Mouse (Mus musculus) right cerebral cortex, postnatal 36 days (tissue): ENCODE measurements around the gene Cyfip2.

Source experiments
- DNase-seq, 2 experiments: peaks; one replicate each; pipeline ENCODE4 v3.0.0; 2022; ENCODE audit warnings: low spot score in 2 of 2, mixed read lengths in 1 of 2

The Cyfip2 gene

GRCm38 (mm10) chr11:46235334-46235733, 77.3 kb downstream of the Cyfip2 start, which contains the start of gene Fndc9:
Gene Fndc9 (plus strand): TSS chr11:46235531.
- DNase-seq = peak; percentile 84 to 92

GRCm38 (mm10) chr11:46233966-46234365, 78.7 kb downstream of the Cyfip2 start:
- no peak for DNase-seq

- no peak for DNase-seq
Measured at GRCm38 (mm10) chr11:46232803-46233202, 79.9 kb downstream of the Cyfip2 start.

GRCm38 (mm10) chr11:46230184-46230583, 82.5 kb downstream of the Cyfip2 start:
- no peak for DNase-seq

GRCm38 (mm10) chr11:46225345-46225744, 87.3 kb downstream of the Cyfip2 start:
- no peak for DNase-seq

GRCm38 (mm10) chr11:46223575-46223974, 89.1 kb downstream of the Cyfip2 start:
- no peak for DNase-seq

GRCm38 (mm10) chr11:46220211-46220610, 92.4 kb downstream of the Cyfip2 start:
- DNase-seq = no peak

- DNase-seq = peak in 1 of 2 experiments; percentile 47
Measured at GRCm38 (mm10) chr11:46219380-46219779, 93.3 kb downstream of the Cyfip2 start.

GRCm38 (mm10) chr11:46218584-46218983, 94.1 kb downstream of the Cyfip2 start:
- DNase-seq = no peak

GRCm38 (mm10) chr11:46217686-46218085, 95.0 kb downstream of the Cyfip2 start:
- DNase-seq = no peak

GRCm38 (mm10) chr11:46216669-46217068, 96.0 kb downstream of the Cyfip2 start:
- DNase-seq = peak in 1 of 2 experiments; percentile 58

GRCm38 (mm10) chr11:46215354-46215753, 97.3 kb downstream of the Cyfip2 start:
- DNase-seq = no peak

- no peak for DNase-seq
Measured at GRCm38 (mm10) chr11:46214368-46215230, 98.1 kb downstream of the Cyfip2 start.

- DNase-seq = no peak
Measured at GRCm38 (mm10) chr11:46213844-46214243, 98.8 kb downstream of the Cyfip2 start.

GRCm38 (mm10) chr11:46211858-46212257, 100.8 kb downstream of the Cyfip2 start:
- DNase-seq = no peak

- DNase-seq = no peak
Measured at GRCm38 (mm10) chr11:46209884-46210283, 102.8 kb downstream of the Cyfip2 start.

GRCm38 (mm10) chr11:46205639-46206409, 106.8 kb downstream of the Cyfip2 start:
- DNase-seq = no peak

- DNase-seq = no peak
Measured at GRCm38 (mm10) chr11:46204841-46205240, 107.8 kb downstream of the Cyfip2 start.

GRCm38 (mm10) chr11:46202547-46202887, 110.1 kb downstream of the Cyfip2 start:
- DNase-seq = no peak

- peak; percentile 68 to 72 for DNase-seq
Measured at GRCm38 (mm10) chr11:46201636-46202546, 110.8 kb downstream of the Cyfip2 start.

- no peak for DNase-seq
Measured at GRCm38 (mm10) chr11:46200664-46201063, 112.0 kb downstream of the Cyfip2 start.

GRCm38 (mm10) chr11:46194175-46194574, 118.5 kb downstream of the Cyfip2 start:
- DNase-seq = no peak
